Mouse (Mus musculus) hindbrain, embryonic 16.5 days (tissue): ENCODE measurements around the gene Ubqln4. TPM values are rescaled to one million over a fixed set of nuclear protein-coding genes. Genes with fewer than 3 reads are reported as not detected.

Experiments used
- ATAC-seq: fragments of 200-750 bp; cut with Nextera tagmentation; 2 replicates; pipeline ENCODE4 v1.8.0; 2017; ENCODE audit warnings: moderate TSS enrichment, moderate library complexity
- H3K27ac ChIP-seq: fragments of 300-500 bp; sonication (generic); 2 replicates; pipeline ENCODE4 v1.5.1; 2014; ENCODE audit warnings: low read depth, mild to moderate bottlenecking, control low read depth, low read length, moderate library complexity
- H3K27me3 ChIP-seq: fragments of 300-500 bp; sonication (generic); replicated peaks from 2 replicates; pipeline ENCODE4 v1.6.1; 2014; ENCODE audit warnings: low read length; ENCODE audit not compliant: control insufficient read depth, insufficient read depth
- H3K36me3 ChIP-seq: fragments of 300-500 bp; sonication (generic); 2 replicates; pipeline ENCODE4 v1.6.1; 2014; ENCODE audit warnings: mild to moderate bottlenecking, low read length, moderate library complexity, mixed read lengths; ENCODE audit not compliant: control insufficient read depth, insufficient read depth
- H3K4me1 ChIP-seq: fragments of 300-500 bp; sonication (generic); 2 replicates; pipeline ENCODE4 v1.6.1; 2014; ENCODE audit warnings: low read depth, low read length; ENCODE audit not compliant: control insufficient read depth, insufficient read depth
- H3K4me2 ChIP-seq: fragments of 300-500 bp; sonication (generic); 2 replicates; pipeline ENCODE4 v1.6.1; 2014; ENCODE audit warnings: mild to moderate bottlenecking, low read length, control low read depth, moderate library complexity
- H3K4me3 ChIP-seq: fragments of 300-500 bp; sonication (generic); 2 replicates; pipeline ENCODE4 v1.5.1; 2014; ENCODE audit warnings: mild to moderate bottlenecking, low read length, control low read depth, moderate library complexity
- H3K9ac ChIP-seq: fragments of 300-500 bp; sonication (generic); 2 replicates; pipeline ENCODE4 v1.6.1; 2014; ENCODE audit warnings: low read depth, mild to moderate bottlenecking, control low read depth, low read length, moderate library complexity
- H3K9me3 ChIP-seq: fragments of 300-500 bp; sonication (generic); 2 replicates; pipeline ENCODE4 v1.6.1; 2014; ENCODE audit warnings: mild to moderate bottlenecking, low read length, moderate library complexity; ENCODE audit not compliant: control insufficient read depth
- WGBS: fragments of 180-500 bp; shearing (Covaris S2); extraction: QIAGEN DNeasy Blood & Tissue Kit; methylation state at CpG from one replicate; pipeline ENCODE4 v1.1.7; 2014; 5-methylcytosine and 5-hydroxymethylcytosine counted together
- polyA plus RNA-seq: library from polyadenylated mRNA; unstranded; fragments of >200 nt; fragmentation: Nextera tagmentation; extraction: Ambion mirVana; gene quantifications from 2 replicates; pipeline ENCODE4 v1.2.1, GENCODE M21; 2015

Gene Ubqln4
- polyA plus RNA-seq: 40.1 and 44.4 TPM in 2 replicates

GRCm38 (mm10) chr3:88553525-88553879 lies at the start of gene Ubqln4:
TSS of gene Ubqln4 (plus strand) at chr3:88553758.
- no peaks in the 10 kb centered on the region for H3K9me3 ChIP-seq
- H3K36me3 ChIP-seq: peaks cover 13% of the 10 kb centered on the region
- peak within 1 kb of the TSS; percentile 78 for H3K4me3 ChIP-seq
- H3K27me3 ChIP-seq: no peaks in the 10 kb centered on the region
- under 1% methylated on average over 21 of the region's 37 CpGs for WGBS
- H3K4me1 ChIP-seq: peaks cover 20% of the 10 kb centered on the region
- peak within 1 kb of the TSS; percentile 96 for H3K9ac ChIP-seq
- H3K27ac ChIP-seq: peak within 1 kb of the TSS; percentile 94
- peak within 1 kb of the TSS; percentile 91 for H3K4me2 ChIP-seq
- peak; percentile 82 for ATAC-seq

- no peaks in the 10 kb centered on the region for H3K36me3 ChIP-seq
- 46% methylated on average over 8 of the region's 8 CpGs for WGBS
- no peak overlapping the region for H3K4me2 ChIP-seq
- H3K9ac ChIP-seq: no peak overlapping the region
- no peaks in the 10 kb centered on the region for H3K27me3 ChIP-seq
- no peak overlapping the region for H3K4me3 ChIP-seq
- H3K9me3 ChIP-seq: no peaks in the 10 kb centered on the region
- H3K27ac ChIP-seq: no peak overlapping the region; the same call in 1 of the 2 replicates
- peaks cover 19% of the 10 kb centered on the region for H3K4me1 ChIP-seq
- ATAC-seq: no peak
These were observed 49.4 kb upstream of the Ubqln4 start for GRCm38 (mm10) chr3:88503881-88504746.

GRCm38 (mm10) chr3:88505081-88505480 lies 48.5 kb upstream of the Ubqln4 start:
- H3K36me3 ChIP-seq: no peaks in the 10 kb centered on the region
- peaks cover 29% of the 10 kb centered on the region for H3K4me1 ChIP-seq
- H3K27me3 ChIP-seq: no peaks in the 10 kb centered on the region
- ATAC-seq: no peak
- no peak overlapping the region for H3K9ac ChIP-seq
- no peak overlapping the region for H3K4me2 ChIP-seq
- 62% methylated on average over 6 of the region's 6 CpGs for WGBS
- H3K9me3 ChIP-seq: no peaks in the 10 kb centered on the region
- no peak overlapping the region for H3K4me3 ChIP-seq
- no peak overlapping the region for H3K27ac ChIP-seq

- no peak overlapping the region for H3K9ac ChIP-seq
- no peaks in the 10 kb centered on the region for H3K9me3 ChIP-seq
- H3K27ac ChIP-seq: no peak overlapping the region
- H3K4me1 ChIP-seq: peaks cover 32% of the 10 kb centered on the region
- WGBS: 57% methylated on average over 7 of the region's 7 CpGs
- H3K4me2 ChIP-seq: no peak overlapping the region
- ATAC-seq: no peak
- no peaks in the 10 kb centered on the region for H3K36me3 ChIP-seq
- H3K27me3 ChIP-seq: no peaks in the 10 kb centered on the region
- H3K4me3 ChIP-seq: no peak overlapping the region
These were observed 47.8 kb upstream of the Ubqln4 start for GRCm38 (mm10) chr3:88505765-88506164.

GRCm38 (mm10) chr3:88509250-88509649 lies 44.3 kb upstream of the Ubqln4 start:
- Histone ChIP-seq H3K4me3 (peak overlapping the region; percentile 42), H3K4me2 (peak overlapping the region; percentile 72), H3K27me3 (no peaks in the 10 kb centered on the region), H3K9ac (peak overlapping the region; percentile 68), H3K4me1 (peaks cover 21% of the 10 kb centered on the region), H3K9me3 (no peaks in the 10 kb centered on the region), H3K36me3 (no peaks in the 10 kb centered on the region), H3K27ac (peak overlapping the region; percentile 84)
- ATAC-seq: no peak
- WGBS: 73% methylated on average over 3 of the region's 3 CpGs

GRCm38 (mm10) chr3:88509692-88510420 lies 43.7 kb upstream of the Ubqln4 start, which contains the start of gene Lmna:
TSS of gene Lmna (minus strand) at chr3:88509956.
- H3K4me2 ChIP-seq: peak within 1 kb of the TSS; percentile 72
- no peaks in the 10 kb centered on the region for H3K36me3 ChIP-seq
- H3K4me3 ChIP-seq: peak within 1 kb of the TSS; percentile 42
- no peaks in the 10 kb centered on the region for H3K27me3 ChIP-seq
- under 1% methylated on average over 31 of the region's 31 CpGs for WGBS
- H3K4me1 ChIP-seq: peaks cover 21% of the 10 kb centered on the region
- peak within 1 kb of the TSS; percentile 68 for H3K9ac ChIP-seq
- H3K27ac ChIP-seq: peak within 1 kb of the TSS; percentile 84
- no peaks in the 10 kb centered on the region for H3K9me3 ChIP-seq
- peak; percentile 96 for ATAC-seq

GRCm38 (mm10) chr3:88510421-88511289 lies 42.9 kb upstream of the Ubqln4 start:
- Histone ChIP-seq H3K4me2 (peak overlapping the region; percentile 72), H3K27me3 (no peaks in the 10 kb centered on the region), H3K4me1 (peaks cover 21% of the 10 kb centered on the region), H3K9me3 (no peaks in the 10 kb centered on the region), H3K4me3 (peak overlapping the region; percentile 42), H3K9ac (peak overlapping the region; percentile 68), H3K36me3 (no peaks in the 10 kb centered on the region), H3K27ac (peak overlapping the region; percentile 84)
- 50% methylated on average over 13 of the region's 13 CpGs for WGBS
- no peak for ATAC-seq

GRCm38 (mm10) chr3:88511559-88511958 lies 42.0 kb upstream of the Ubqln4 start:
- no peak for ATAC-seq

More at GRCm38 (mm10) chr3:88511559-88511958, 42.0 kb upstream of the Ubqln4 start:
- H3K4me2 ChIP-seq: no peak overlapping the region
- no peaks in the 10 kb centered on the region for H3K27me3 ChIP-seq
- no peaks in the 10 kb centered on the region for H3K36me3 ChIP-seq
- no peak overlapping the region for H3K27ac ChIP-seq
- 61% methylated on average over 4 of the region's 4 CpGs for WGBS
- no peak overlapping the region for H3K4me3 ChIP-seq
- no peak overlapping the region for H3K9ac ChIP-seq
- no peaks in the 10 kb centered on the region for H3K9me3 ChIP-seq
- H3K4me1 ChIP-seq: peaks cover 21% of the 10 kb centered on the region
